Mouse (Mus musculus) bone marrow macrophage, adult 2 months (primary cell): Measurements from ENCODE around the gene Rufy4.

ENCODE experiments used
- CTCF ChIP-seq: IDR thresholded peaks from 2 replicates; pipeline ENCODE4 v1.5.1; 2012; ENCODE audit warnings: low read depth, mild to moderate bottlenecking, low read length, moderate library complexity
- POLR2A ChIP-seq: IDR thresholded peaks from 2 replicates; pipeline ENCODE4 v1.6.1; 2012; ENCODE audit warnings: mild to moderate bottlenecking, low read depth, low read length, borderline replicate concordance

- no peak for TF ChIP-seq POLR2A
- no peak for TF ChIP-seq CTCF
These were observed 56.1 kb downstream of the Rufy4 start for GRCm38 (mm10) chr1:74181462-74181861.
